Mouse (Mus musculus): Measurements from ENCODE around the gene Cluap1. TPM values are rescaled to one million over a fixed set of nuclear protein-coding genes. Genes with fewer than 3 reads are reported as not detected.
"Not testable (repeated sequence)": the region's sequence is repeated elsewhere in the genome, so short reads cannot be mapped to it uniquely, and the experiment has no call there.

Gene Cluap1
- total RNA-seq, 2 experiments from 2014 or later = 25.1 to 47.0 TPM

- ATAC-seq (replicated peaks; ENCODE audit: low FRiP score, low TSS enrichment, poor library complexity, severe bottlenecking) = no peak
Measured at GRCm38 (mm10) chr16:3929151-3929550, 20.6 kb downstream of the Cluap1 start.

- no peak for ATAC-seq (replicated peaks; ENCODE audit: low FRiP score, low TSS enrichment, poor library complexity, severe bottlenecking)
Measured at GRCm38 (mm10) chr16:3933536-3933935, 24.9 kb downstream of the Cluap1 start.

- no peak for ATAC-seq (replicated peaks; ENCODE audit: low FRiP score, low TSS enrichment, poor library complexity, severe bottlenecking)
Measured at GRCm38 (mm10) chr16:3934091-3934490, 25.5 kb downstream of the Cluap1 start.

GRCm38 (mm10) chr16:3934701-3935100 lies 26.1 kb downstream of the Cluap1 start:
- ATAC-seq (replicated peaks; ENCODE audit: low FRiP score, low TSS enrichment, poor library complexity, severe bottlenecking) = no peak

GRCm38 (mm10) chr16:3951141-3951540 lies 42.5 kb downstream of the Cluap1 start:
- ATAC-seq (replicated peaks; ENCODE audit: low FRiP score, low TSS enrichment, poor library complexity, severe bottlenecking) = no peak

- no peak for ATAC-seq (replicated peaks; ENCODE audit: low FRiP score, low TSS enrichment, poor library complexity, severe bottlenecking)
Measured at GRCm38 (mm10) chr16:3956369-3956768, 47.8 kb downstream of the Cluap1 start.

- ATAC-seq (replicated peaks; ENCODE audit: low FRiP score, low TSS enrichment, poor library complexity, severe bottlenecking) = no peak
Measured at GRCm38 (mm10) chr16:3959261-3959660, 50.7 kb downstream of the Cluap1 start.

- no peak for ATAC-seq (replicated peaks; ENCODE audit: low FRiP score, low TSS enrichment, poor library complexity, severe bottlenecking)
Measured at GRCm38 (mm10) chr16:3964990-3965389, 56.4 kb downstream of the Cluap1 start.

GRCm38 (mm10) chr16:3965534-3965933 lies 56.9 kb downstream of the Cluap1 start:
- ATAC-seq (replicated peaks; ENCODE audit: low FRiP score, low TSS enrichment, poor library complexity, severe bottlenecking) = no peak

- ATAC-seq (replicated peaks; ENCODE audit: low FRiP score, low TSS enrichment, poor library complexity, severe bottlenecking) = not testable (repeated sequence)
Measured at GRCm38 (mm10) chr16:3974456-3974855, 65.9 kb downstream of the Cluap1 start.

- 0 out of 2 replicates have a peak, but pooled peaks have one; percentile 31 for ATAC-seq (replicated peaks; ENCODE audit: low FRiP score, low TSS enrichment, poor library complexity, severe bottlenecking)
Measured at GRCm38 (mm10) chr16:3975658-3976057, 67.1 kb downstream of the Cluap1 start.

- peak; percentile 35; the same call in 1 of the 2 replicates for ATAC-seq (replicated peaks; ENCODE audit: low FRiP score, low TSS enrichment, poor library complexity, severe bottlenecking)
Measured at GRCm38 (mm10) chr16:3976251-3976671, 67.7 kb downstream of the Cluap1 start, which contains the start of gene Nlrc3. TSS of gene Nlrc3 (minus strand) at chr16:3976632.

- ATAC-seq (replicated peaks; ENCODE audit: low FRiP score, low TSS enrichment, poor library complexity, severe bottlenecking) = no peak
Measured at GRCm38 (mm10) chr16:3976712-3977111, 68.1 kb downstream of the Cluap1 start.

GRCm38 (mm10) chr16:3982173-3982572 lies 73.6 kb downstream of the Cluap1 start:
- no peak for ATAC-seq (replicated peaks; ENCODE audit: low FRiP score, low TSS enrichment, poor library complexity, severe bottlenecking)

GRCm38 (mm10) chr16:3983146-3983700 lies 74.6 kb downstream of the Cluap1 start:
- ATAC-seq (replicated peaks; ENCODE audit: low FRiP score, low TSS enrichment, poor library complexity, severe bottlenecking) = no peak

- no peak for ATAC-seq (replicated peaks; ENCODE audit: low FRiP score, low TSS enrichment, poor library complexity, severe bottlenecking)
Measured at GRCm38 (mm10) chr16:3988410-3988809, 79.8 kb downstream of the Cluap1 start.

Other genes with a start within 250 kb of the Cluap1 start
- gene Mefv, start 190.7 kb upstream of the Cluap1 start, total RNA-seq (2014; fragmentation: Nextera tagmentation) = 0.59 TPM in 1 of 2 replicates, not detected in the other
- not detected in 2 replicates for gene Mefv, start 190.7 kb upstream of the Cluap1 start, total RNA-seq (2017)
- gene Zfp263, start 164.7 kb upstream of the Cluap1 start, total RNA-seq (2014; fragmentation: Nextera tagmentation) = 24.1 and 28.4 TPM in 2 replicates
- gene Zfp263, start 164.7 kb upstream of the Cluap1 start, total RNA-seq (2017) = 25.6 and 26.6 TPM in 2 replicates
- not detected in 2 replicates for gene Olfr15, start 77.9 kb upstream of the Cluap1 start, total RNA-seq (2014; fragmentation: Nextera tagmentation)
- gene Olfr15, start 77.9 kb upstream of the Cluap1 start, total RNA-seq (2017) = not detected in 2 replicates
- 1.1 and 1.4 TPM in 2 replicates for gene Zfp174, start 61.5 kb upstream of the Cluap1 start, total RNA-seq (2014; fragmentation: Nextera tagmentation)
- 0.66 and 1.1 TPM in 2 replicates for gene Zfp174, start 61.5 kb upstream of the Cluap1 start, total RNA-seq (2017)
- 30.9 and 56.4 TPM in 2 replicates for gene Naa60, start 36.4 kb upstream of the Cluap1 start, total RNA-seq (2014; fragmentation: Nextera tagmentation)
- 10.1 and 17.4 TPM in 2 replicates for gene Naa60, start 36.4 kb upstream of the Cluap1 start, total RNA-seq (2017)
- gene Zfp597, start 24.2 kb upstream of the Cluap1 start, total RNA-seq (2014; fragmentation: Nextera tagmentation) = 6.8 and 15.6 TPM in 2 replicates
- 11.2 and 11.8 TPM in 2 replicates for gene Zfp597, start 24.2 kb upstream of the Cluap1 start, total RNA-seq (2017)
- gene Gm20695, start 24.2 kb upstream of the Cluap1 start, total RNA-seq (2014; fragmentation: Nextera tagmentation) = not detected in 2 replicates
- gene Gm20695, start 24.2 kb upstream of the Cluap1 start, total RNA-seq (2017) = 0.38 and 3.1 TPM in 2 replicates
- gene 1700037C18Rik, start 112 bp upstream of the Cluap1 start, total RNA-seq (2014; fragmentation: Nextera tagmentation) = 0.77 and 6.1 TPM in 2 replicates
- gene 1700037C18Rik, start 112 bp upstream of the Cluap1 start, total RNA-seq (2017) = 1.1 and 5.2 TPM in 2 replicates
- 4.6 and 10.1 TPM in 2 replicates for gene Nlrc3, start 67.8 kb downstream of the Cluap1 start, total RNA-seq (2014; fragmentation: Nextera tagmentation)
- gene Nlrc3, start 67.8 kb downstream of the Cluap1 start, total RNA-seq (2017) = 0.66 and 1.4 TPM in 2 replicates
- gene Slx4, start 95.0 kb downstream of the Cluap1 start, total RNA-seq (2014; fragmentation: Nextera tagmentation) = 45.8 and 61.3 TPM in 2 replicates
- gene Slx4, start 95.0 kb downstream of the Cluap1 start, total RNA-seq (2017) = 34.7 and 35.6 TPM in 2 replicates
- gene Dnase1, start 128.1 kb downstream of the Cluap1 start, total RNA-seq (2014; fragmentation: Nextera tagmentation) = not detected in 2 replicates
- gene Dnase1, start 128.1 kb downstream of the Cluap1 start, total RNA-seq (2017) = 0.11 and 0.75 TPM in 2 replicates
- gene Trap1, start 169.0 kb downstream of the Cluap1 start, total RNA-seq (2014; fragmentation: Nextera tagmentation) = 137 and 143 TPM in 2 replicates
- gene Trap1, start 169.0 kb downstream of the Cluap1 start, total RNA-seq (2017) = 152 and 170 TPM in 2 replicates

Measured in megakaryocyte-erythroid progenitor cell, adult 5-6 weeks (primary cell).